18 mouse cellular contexts compared by ENCODE assay signal in genomic region chr11:44367711-44368110, GRCm38 (mm10). TPM values are rescaled to one million over a fixed set of nuclear protein-coding genes. Genes with fewer than 3 reads are reported as not detected.
DNase-seq lines count a peak whose midpoint lies in the region; ATAC-seq and TF ChIP-seq lines count a peak whose summit lies in the region.
"Had no signal": no experiment of that assay in that cellular context is flagged by ENCODE, and none has a peak within 500 bp of the region (broad histone marks: within the 10 kb centered on the region; RNA-seq: fewer than 3 reads in every experiment).

No protein-coding gene starts in this region.

- no peak overlapping the region for H3K4me2 ChIP-seq in lung, embryonic 15.5 days
- H3K4me2 ChIP-seq: liver, embryonic 15.5 days; midbrain, embryonic 13.5 days; neural tube, embryonic 12.5 days had no signal

- no peaks in the 10 kb centered on the region for H3K9me3 ChIP-seq in lung, embryonic 15.5 days
- H3K9me3 ChIP-seq: limb, embryonic 10.5 days; liver, embryonic 15.5 days; midbrain, embryonic 13.5 days; neural tube, embryonic 12.5 days had no signal

- ATAC-seq in lung, embryonic 15.5 days (ENCODE audit: borderline replicate concordance, extremely low read depth, low FRiP score, low TSS enrichment), result peak; percentile 52; the same call in 1 of the 2 replicates
- ATAC-seq in megakaryocyte, adult 5-6 weeks (ENCODE audit: poor library complexity, severe bottlenecking), result no peak
- ATAC-seq: hindbrain, postnatal 0 days; midbrain, embryonic 13.5 days had no signal

- H3K9ac ChIP-seq in lung, embryonic 15.5 days, result no peak overlapping the region
- H3K9ac ChIP-seq: liver, embryonic 15.5 days; midbrain, embryonic 13.5 days; neural tube, embryonic 12.5 days had no signal

- H3K36me3 ChIP-seq in lung, embryonic 15.5 days, result no peaks in the 10 kb centered on the region
- H3K36me3 ChIP-seq: limb, embryonic 10.5 days; liver, embryonic 15.5 days; midbrain, embryonic 13.5 days; neural tube, embryonic 12.5 days had no signal

- DNase-seq in lung, adult 2 months, result no peak
- DNase-seq in embryo, embryonic 9.5 days (ENCODE audit: extremely low spot score), result peak; percentile 9
- peak; percentile 31 to 35 for DNase-seq in gastrocnemius, postnatal 36 days
- DNase-seq in mesoderm, embryonic 11.5 days (ENCODE audit: low read depth, low spot score), result peak; percentile 17
- DNase-seq in thymus, postnatal 10 days (ENCODE audit: low spot score in 2 of 2), result no peak
- DNase-seq: cerebellum, postnatal 25 days; layer of hippocampus, adult 9-11 months; right cerebral cortex, postnatal 25 days; thymus, postnatal 36 days had no signal

- H3K4me1 ChIP-seq in lung, embryonic 15.5 days, result no peaks in the 10 kb centered on the region
- H3K4me1 ChIP-seq in lung, adult 2 months (ENCODE audit: control insufficient read depth, insufficient read depth, low read length), result peaks cover 3% of the 10 kb centered on the region
- H3K4me1 ChIP-seq: limb, embryonic 10.5 days; liver, embryonic 15.5 days; midbrain, embryonic 13.5 days; neural tube, embryonic 12.5 days had no signal

- no peaks in the 10 kb centered on the region for H3K27me3 ChIP-seq in lung, embryonic 15.5 days
- H3K27me3 ChIP-seq: liver, embryonic 15.5 days; midbrain, embryonic 13.5 days; neural tube, embryonic 12.5 days had no signal

- WGBS in lung, embryonic 15.5 days, result 44% methylated on average over 1 of the region's 1 CpGs
- 50% methylated on average over 1 of the region's 1 CpGs for WGBS in lung, adult 2 months

- TF ChIP-seq CTCF in lung, adult 2 months (IDR thresholded peaks at IDR 0.05; ENCODE audit: insufficient read depth, low read length), result no peak

- intact Hi-C loops in gastrocnemius, postnatal 36 days (cut with DNase I), result no loop called here

- no peak overlapping the region for H3K27ac ChIP-seq in lung, embryonic 15.5 days
- H3K27ac ChIP-seq: hindbrain, postnatal 0 days; limb, embryonic 10.5 days; liver, embryonic 15.5 days; midbrain, embryonic 13.5 days; neural tube, embryonic 12.5 days had no signal

- H3K4me3 ChIP-seq in lung, embryonic 15.5 days, result no peak overlapping the region
- no peak overlapping the region for H3K4me3 ChIP-seq in lung, adult 2 months (replicated peaks; ENCODE audit: extremely low read depth, low read depth, low read length)
- H3K4me3 ChIP-seq: limb, embryonic 10.5 days; liver, embryonic 15.5 days; midbrain, embryonic 13.5 days; neural tube, embryonic 12.5 days had no signal

- no peak for TF ChIP-seq POLR2A in lung, adult 2 months (IDR thresholded peaks at IDR 0.05; ENCODE audit: borderline replicate concordance, extremely low read depth, low read depth, low read length)

RNA-seq across cellular contexts. Expression of gene Il12b, which starts 32.2 kb away (rescaled TPM):
- polyA plus RNA-seq in lung, embryonic 15.5 days (2015; fragmentation: Nextera tagmentation; extraction: Ambion mirVana), result not detected in 2 replicates
- polyA plus RNA-seq in lung, adult 2 months (2012; rRNA removed), result 0.15 and 0.17 TPM in 2 replicates
- total RNA-seq in gastrocnemius, postnatal 36 days (2021), result not detected
- total RNA-seq in megakaryocyte, adult 5-6 weeks (2015), result not detected in 2 replicates
- total RNA-seq in megakaryocyte, adult 5-6 weeks (2017), result not detected in 2 replicates
- total RNA-seq: hindbrain, postnatal 0 days had no signal
- polyA plus RNA-seq: heart, embryonic 14.5 days; hindbrain, postnatal 0 days; kidney, embryonic 14.5 days; limb, embryonic 10.5 days; liver, embryonic 15.5 days; midbrain, embryonic 13.5 days; neural tube, embryonic 12.5 days had no signal

Comparison
In these comparisons a context has a peak if more than half of its experiments do, and no peak if none do; other contexts are left out.
1. DNase-seq: peak in embryo, embryonic 9.5 days (single experiment), gastrocnemius, postnatal 36 days (2 of 2) and mesoderm, embryonic 11.5 days (single experiment); none in lung, adult 2 months (single experiment) and thymus, postnatal 10 days (0 of 2).